Mouse (Mus musculus): ENCODE results near the gene Fam189a1.

The Fam189a1 gene

DNA sequence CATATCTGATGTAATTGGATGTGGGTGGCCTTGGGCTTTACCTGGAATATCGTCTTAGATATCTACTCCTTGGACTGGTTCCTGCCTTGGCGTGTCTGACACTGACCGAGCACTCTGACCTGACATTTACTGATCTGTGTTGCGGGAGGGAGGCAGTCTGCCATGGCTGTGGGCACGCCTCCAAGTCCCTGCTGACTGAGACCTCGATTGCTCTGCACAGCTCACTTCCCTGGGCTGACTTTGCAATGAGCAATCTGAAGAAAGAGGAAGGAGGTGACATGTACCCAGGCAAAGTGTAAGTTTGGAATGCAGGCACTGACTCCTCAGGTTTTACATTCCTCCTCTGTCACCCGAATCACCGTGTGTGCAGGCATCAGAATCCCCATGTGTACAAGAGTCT, 364.3 kb downstream of the Fam189a1 start:
- DNase-seq, result no peak

DNA sequence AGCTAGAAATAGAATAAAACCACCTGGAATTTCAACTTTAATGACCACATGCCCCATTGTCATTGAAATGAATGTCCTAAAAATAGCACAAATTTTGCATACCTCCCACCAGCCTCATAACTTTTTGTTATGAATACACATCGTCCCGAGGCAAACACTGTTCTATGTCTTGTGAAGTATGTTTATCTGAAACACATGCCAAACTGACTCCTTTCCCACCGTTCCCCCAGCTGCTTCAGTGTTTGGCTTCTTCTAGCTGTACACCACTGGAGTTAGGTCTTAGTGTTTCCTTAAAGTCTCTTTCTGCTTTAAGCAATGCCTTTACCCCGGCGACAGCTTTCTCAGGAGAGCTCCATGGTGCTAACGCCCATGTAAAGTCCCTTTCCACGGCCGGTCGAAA, 365.2 kb downstream of the Fam189a1 start:
- no peak for DNase-seq

DNA sequence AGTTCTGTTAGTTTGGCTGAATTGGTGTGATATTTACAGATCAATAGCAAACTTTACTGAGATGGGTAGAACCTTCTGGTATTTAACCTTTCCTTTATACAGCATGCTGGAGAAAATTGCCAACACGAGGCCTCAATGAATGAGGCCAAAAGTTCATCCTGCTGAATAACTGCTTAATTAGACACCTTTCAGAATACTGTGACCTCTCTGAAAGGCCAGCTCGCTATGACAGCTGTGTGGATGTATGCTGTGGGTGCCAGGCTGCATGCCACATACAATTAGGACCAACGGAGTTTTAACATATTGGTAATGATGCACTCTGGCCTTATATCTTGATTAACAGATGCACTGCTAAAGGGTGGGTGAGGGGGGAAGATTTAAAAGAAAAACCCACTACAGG, 371.3 kb downstream of the Fam189a1 start:
- no peak for DNase-seq

DNA sequence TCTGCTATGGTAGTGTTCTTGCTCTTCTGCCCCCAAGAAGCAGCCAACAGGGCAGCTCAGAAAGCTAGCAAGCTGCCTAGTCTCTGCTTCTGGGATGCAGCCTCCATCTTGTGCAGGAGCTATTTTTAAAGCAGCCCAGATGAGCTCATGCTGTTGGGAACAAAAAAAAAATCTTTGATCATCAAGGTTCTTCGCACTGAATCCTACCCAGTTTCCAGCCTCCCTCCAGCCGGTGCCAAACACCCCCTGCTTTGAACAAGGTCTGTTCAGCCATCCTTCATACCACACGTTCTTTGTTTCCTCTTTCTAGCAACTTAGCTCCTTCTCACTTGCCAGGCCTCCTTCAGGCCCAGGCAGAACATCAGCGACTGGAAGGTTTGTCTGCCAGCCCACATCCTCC, 376.9 kb downstream of the Fam189a1 start:
- no peak for DNase-seq

DNA sequence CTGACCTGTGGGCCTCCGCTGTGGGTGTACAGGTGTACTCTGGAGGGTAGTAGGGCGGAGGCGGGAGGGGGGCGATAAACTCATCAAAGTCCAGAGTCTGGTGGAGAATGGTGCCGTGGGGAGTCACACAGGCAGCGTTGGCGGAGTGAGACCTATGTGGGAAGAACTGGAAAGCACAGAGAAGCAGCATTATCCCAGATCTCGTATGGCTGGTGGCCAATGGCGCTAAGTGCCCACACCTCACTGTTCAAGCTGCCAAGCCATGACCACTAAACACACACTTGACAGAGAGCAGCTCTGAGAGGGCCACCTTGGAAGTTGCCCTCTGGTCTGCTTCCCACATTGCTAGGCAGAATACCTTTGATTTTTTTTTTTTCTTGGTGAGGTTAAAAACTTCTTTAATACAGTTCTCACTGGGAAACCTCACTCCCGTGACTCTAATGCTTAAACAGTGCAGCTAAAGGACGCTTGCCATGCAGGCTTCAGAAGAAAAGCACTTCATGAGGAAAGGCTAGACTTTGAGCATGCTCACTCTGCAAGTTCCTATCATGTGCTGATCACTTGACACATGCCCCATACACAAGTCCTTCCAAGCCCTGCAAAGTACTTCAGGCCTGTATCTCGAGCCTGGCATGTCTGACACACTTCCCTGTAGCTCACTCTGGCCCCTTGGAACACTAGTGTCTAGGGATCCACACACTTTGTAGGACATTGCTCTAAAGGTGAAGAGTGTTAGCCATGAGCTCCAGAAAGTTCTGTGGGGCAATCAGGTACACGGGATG, 379.5 kb downstream of the Fam189a1 start:
- no peak for DNase-seq

DNA sequence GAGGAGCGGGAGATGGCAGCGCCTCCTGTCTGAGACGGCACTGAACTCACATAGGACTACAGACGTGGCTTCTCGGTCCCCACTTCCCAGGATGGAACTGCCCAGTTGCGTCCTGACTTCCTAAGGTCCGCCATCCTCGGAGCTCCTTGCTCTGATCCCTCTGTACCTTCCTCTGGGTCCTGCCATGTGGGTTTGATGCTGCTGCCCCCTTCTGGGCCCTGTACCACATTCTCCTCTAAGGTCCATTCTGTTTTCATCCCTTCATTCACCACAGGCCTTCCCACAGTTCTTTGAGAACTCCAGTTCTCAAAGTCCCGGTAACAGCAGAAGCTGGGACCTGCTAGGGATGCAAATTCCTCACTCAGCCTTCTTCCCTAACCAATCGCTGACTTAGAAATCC, 382.9 kb downstream of the Fam189a1 start:
- DNase-seq, result no peak

DNA sequence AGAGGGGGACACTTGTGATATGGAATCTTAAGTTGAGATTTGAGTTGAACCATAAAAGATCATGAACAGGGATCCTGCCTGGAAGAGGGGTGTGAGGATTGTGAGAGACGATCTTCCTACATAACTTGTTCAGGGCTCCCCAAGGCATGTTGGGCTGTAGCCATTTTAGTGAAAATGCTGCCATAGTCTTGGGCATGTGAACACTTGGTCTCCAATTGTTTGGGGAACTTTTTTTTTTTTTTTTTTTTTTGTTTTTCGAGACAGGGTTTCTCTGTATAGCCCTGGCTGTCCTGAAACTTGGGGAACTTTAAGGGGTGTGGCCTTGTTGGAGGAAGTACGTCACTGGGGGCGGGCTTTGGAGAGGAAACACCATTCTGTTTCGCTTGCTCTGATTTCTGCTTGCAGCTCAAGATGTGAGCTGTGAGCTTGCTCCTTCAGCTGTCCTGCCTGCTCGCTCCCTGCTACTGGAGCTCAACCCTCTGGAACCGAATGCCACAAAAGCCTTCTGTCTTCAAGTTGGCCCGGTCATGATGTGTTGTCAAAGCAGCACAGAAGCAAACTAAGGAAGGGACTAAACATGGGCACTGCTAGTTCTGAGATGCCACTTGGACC, 385.5 kb downstream of the Fam189a1 start:
- DNase-seq, result no peak

DNA sequence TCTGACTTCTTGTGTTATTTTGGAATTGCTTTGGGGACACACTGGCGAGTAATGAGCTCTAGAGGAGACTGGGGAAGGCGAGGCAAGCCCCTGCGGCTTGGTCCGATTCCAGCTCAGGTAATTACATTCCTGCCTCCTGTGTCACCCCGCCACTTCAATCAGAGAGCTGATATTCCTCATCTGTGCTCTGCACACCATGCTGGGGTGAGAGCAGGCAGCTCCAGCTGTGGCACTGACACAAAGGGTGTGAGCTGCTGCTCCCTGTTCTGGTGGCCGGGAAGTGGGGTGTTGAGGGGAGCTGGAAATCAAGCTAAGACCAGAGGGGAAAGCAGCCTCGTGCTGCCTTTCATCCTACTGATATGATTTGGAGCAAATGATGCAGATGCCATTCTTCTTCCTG, 386.6 kb downstream of the Fam189a1 start:
- no peak for DNase-seq

DNA sequence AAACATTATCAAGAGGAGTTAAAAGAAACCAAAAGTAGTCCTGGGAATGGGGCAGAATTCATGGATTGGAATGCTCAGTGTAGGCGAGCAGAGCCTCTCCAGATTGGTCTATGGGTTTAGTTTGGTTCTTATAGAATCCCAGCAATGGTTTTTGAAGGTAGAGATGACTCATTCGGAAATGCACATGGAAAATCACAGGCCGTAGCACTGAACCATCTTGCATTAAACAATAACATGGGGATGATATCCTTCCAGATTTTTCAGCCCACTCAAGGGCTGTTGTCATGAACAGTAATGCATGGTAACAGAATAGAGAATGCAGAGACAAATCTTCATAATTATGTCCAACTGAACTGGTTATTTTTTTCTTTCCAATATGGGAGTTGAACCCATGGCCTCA, 390.8 kb downstream of the Fam189a1 start:
- DNase-seq, result no peak

DNA sequence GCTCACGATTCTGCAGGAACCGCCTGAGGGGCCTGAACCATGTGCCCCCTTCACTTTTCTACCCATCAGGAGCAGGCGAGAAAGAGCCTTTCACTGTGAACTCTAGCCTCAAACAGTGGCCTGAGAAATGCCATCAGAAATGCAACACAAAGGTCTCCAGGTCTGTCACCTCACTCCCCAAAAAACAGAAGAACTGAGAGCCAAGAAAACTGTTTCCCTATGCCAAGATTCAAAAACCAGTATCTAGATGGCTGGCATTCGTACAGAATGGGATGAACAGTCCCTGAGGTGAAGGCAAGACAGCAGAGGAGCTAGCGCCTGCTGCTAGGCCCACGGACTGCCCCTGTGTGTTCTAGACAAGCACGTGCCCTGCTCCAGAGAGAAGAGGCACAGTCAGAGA, 401.2 kb downstream of the Fam189a1 start:
- DNase-seq, result no peak

DNA sequence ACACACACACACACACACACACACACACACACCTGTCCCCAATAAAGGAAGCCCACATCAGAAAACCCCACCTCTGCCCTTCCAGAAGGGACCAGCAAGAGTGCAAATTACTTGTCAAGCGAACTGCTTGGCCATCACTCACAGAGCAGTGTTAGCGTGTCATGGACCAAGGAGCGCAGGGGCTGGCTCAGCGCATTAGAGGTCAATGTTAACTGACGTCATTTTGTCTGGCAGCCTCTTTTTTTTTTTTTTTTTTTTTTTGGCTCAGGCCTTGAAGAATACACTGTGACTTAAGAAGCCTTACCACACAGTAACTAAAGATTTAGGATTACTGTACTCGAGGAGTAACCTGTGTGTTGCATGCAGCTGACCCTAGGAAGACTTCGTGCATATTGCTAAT, 402.2 kb downstream of the Fam189a1 start:
- peak; percentile 36 for DNase-seq

DNA sequence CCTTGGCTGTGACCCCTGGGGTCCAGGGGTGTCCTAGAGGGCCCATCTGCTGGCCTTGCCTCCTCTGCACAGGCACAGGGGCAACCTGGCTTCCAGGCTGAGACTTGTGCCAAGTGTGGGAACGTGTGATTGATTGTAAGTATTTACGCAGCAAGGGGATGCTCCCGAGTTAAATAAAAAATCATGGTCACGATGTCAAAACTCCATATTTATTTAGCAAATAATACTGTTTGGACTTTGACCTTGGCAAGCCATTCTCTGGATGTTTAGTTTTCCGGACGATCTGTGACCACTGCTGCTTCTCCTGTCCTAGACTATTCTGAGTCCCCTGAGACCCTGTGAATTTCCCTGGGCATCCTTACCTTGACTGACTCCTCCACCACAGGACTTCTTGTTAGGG, 402.7 kb downstream of the Fam189a1 start:
- no peak for DNase-seq

DNA sequence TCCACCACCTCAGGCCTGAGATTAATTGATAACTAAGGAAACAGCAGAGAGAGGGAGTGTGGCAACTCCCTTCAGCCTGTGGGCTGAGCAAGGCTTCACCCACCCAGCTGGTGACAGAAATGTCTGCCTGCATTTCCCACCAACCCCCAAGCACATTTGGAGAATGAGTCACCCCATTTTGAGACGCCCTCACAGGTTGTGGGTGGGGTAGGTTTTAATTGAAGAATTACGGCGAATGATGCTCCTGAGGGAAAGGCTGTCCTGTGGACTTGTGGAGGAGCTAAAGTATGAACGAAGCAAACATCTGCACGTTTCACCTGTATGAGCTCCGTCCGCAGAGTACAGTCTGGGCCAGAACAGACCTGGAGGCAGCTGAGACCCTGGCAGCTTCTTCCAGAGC, 404.2 kb downstream of the Fam189a1 start:
- no peak for DNase-seq

DNA sequence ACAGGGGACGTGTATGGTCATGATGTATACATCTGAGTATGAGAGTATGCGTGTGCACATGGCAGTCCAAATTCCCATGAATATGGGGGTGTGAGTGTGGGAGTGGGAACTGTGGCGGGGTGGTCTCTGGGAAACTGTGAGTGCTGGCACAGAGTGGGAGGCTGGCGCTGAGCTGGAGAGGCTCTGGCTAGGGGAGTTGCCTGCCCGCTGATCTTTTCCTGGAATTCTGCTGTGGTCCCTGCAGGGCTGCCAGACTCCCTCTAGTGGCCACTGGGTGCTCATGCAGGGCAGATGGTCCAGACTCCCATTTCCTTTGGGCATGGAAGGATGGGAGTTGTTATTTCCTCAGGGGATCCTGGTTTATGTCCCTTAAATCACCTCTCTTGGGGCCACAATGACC, 404.9 kb downstream of the Fam189a1 start:
- DNase-seq, result peak; percentile 14

DNA sequence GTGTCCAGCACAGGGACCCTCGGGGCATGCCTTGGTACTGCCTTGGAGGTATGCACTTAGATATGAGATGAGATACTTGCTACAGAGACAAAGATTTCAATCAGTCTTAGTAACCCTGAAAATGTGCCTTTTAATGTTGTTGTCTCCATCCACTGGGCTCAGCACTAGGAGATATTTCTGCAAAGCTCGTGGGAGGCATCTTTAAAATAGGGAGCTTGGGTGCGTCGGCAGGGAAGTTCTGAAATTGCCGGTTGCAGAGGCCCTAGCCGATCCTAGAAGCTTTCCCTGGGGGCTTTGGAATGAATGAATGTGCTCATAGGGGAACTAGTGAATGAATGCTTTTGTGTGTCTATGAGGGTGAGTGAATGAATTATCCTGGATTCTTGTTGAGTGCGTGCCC, 412.8 kb downstream of the Fam189a1 start:
- no peak for DNase-seq

DNA sequence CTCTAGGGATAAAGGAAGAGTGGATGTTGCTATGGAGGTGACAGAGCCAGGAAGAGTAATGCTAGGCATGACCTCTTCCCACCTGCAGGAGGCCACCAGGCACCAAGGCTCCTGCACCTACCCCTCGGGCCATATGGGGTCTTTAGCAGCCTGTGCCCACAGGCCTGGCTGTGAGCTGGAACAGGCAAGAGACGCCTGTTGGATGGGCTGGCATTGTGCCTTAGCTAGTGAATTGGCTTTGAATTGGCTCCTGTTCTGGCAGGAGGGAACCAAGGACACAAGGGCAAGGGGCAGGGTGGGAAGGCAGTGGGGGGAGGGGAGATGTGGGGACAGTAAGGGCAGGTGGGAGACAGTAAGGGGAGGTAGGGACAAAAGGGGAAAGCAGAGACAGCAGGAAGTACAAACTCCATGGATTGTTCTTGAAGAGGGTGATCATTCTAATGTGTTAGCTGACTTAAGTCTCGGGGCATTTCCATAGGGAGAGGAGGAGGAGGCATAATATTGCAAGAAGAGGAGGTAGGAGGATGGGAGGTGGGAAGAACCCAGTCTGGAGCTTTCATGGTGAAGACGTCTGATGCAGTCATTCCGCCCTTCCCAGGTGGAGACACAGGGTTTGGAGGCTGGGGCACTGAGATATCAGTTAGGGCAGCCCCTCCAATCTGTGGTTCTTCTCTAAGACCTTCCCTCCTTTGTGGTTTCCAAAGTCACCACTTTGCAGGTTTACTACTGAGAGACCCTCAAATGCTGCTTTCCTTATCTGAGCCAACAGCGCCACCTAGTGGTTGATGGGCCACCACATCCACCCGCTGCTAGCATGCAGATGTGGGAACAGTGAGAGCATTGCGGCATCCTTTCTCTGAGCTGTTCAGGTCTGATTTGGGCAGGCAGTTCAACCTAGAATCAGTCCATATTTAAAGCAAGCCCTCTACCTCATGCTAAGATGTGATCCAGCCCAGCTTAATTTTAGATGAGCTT, 414.8 kb downstream of the Fam189a1 start:
- peak; percentile 17 for DNase-seq

DNA sequence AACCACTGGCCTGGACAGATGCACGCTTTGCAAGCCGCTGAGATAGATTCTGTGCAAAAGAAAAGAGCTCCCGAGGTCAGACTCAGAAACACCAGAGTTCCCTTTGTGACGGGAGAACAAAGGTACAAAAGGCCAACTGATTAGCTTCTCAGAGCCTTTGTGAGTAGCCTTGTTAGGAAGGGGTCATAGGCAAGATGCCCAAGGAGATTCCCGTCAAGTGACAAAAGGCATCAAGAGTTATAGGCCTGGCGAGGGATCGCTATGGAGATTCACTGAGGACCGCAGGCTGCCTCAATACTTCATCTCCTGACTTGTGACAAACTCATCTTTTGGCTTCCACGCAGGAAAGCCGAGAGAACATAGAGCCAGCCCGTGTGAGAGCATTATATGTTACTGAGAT, 417.2 kb downstream of the Fam189a1 start:
- DNase-seq, result no peak

DNA sequence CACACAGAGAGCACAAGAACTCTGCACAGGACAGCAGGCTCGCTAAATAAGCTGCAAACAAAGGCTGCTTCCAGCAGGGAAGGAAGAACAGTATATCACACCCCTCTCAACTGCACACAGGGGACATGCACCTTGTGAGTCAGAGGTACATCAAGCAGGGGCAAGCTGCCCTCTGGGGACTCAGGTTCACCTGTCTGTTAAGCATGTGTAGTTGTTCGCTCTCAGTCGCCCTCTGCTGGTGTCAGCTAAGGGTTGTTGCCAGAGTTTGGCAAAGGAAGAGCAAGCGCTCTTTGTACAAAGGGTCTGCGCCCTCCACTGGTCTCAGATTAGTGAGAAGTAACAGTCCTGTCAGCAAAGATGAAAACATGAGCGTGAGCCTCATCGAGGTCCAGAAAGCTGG, 426.6 kb downstream of the Fam189a1 start:
- peak; percentile 38 for DNase-seq

DNA sequence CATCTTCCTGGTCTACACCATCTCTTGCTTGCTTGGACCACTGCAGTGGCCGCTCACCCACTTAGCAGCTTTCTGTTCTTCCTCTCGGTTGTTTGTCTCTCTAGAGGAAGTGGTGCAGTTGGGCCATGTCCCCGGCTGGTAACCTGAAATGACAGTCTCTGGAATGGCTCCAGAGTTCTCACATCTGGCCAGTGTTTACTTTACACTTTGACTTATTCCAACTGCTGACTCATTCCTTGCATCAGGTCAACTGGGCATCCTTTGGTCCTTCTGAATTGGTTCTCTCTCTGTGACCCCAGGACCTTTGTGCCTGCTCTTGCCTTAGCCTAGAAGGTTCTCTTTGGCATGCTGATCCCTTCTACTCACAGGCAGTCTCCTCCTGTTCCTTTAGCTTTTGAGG, 427.6 kb downstream of the Fam189a1 start:
- no peak for DNase-seq

DNA sequence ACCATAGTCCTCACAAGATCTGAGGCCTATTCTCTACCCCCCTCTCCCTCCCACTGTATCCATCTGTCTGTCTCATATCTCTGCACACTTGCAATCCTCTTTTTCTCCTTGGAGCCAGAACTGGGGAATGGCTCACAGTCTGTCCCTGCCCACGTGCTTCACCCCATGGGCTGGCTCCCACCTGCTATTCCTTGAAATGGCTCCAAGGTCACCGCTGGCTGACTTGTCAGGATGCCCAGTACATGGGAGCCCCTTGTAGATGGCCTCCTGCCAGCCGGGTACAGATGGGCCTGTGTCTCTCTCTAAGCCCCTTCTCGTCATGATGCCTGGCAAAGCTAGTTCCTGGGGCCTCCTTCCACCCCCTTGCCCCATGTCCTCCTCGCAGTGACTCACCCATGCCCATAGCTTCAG, 428.2 kb downstream of the Fam189a1 start:
- no peak for DNase-seq

DNA sequence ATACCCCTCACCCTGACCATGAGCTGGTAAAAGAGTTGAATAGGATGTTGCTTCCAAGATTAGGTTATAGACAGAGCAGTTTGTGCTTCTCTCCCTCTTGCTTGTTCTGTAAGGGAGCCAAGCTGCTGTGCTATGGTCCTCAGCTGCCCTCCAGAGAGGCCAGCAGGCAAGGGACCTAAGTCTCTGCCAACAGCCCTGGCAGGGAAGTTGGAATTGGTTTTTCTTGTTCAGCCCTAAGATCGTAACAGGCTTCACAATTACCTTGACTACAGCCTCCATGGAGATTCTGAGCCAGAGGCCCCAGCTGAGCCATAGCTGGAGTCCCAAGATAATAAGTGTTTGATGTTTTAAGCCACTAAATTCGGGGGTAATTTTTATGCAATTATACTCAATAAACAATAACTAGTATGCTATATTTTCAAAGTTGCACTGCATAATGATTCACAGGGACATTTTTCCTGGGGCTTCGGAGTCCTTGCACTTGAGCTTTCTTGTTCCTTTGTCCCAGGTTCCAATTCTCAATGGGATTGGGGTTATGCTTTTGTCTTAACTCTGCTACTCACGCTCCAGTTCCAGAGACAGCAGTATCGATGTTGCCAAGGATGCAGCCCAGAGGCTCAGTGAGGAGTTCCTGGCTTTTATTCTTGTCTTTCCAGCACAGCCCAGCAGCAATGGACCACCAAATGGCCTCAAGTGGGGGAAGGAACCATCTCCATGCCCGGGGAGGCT, 430.2 kb downstream of the Fam189a1 start:
- DNase-seq, result no peak

DNA sequence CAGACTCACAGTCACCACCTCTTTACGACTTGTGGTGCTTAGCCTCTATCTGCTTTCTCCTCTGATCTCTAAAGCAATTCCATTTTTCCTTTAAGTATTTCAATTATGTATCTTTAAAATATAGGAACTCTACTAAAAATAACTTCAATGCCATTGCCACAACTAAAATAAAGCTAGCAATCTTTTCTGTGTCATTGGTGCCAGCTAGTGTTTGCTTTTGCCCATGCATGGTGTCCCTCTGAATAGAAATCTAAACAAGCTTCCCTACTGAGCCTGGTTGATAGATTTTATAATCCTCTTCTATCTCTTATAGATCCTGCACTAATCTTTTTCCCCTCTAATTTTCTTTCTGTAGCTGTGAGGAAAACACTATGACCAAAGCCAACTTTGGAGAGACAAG, 432.0 kb downstream of the Fam189a1 start:
- no peak for DNase-seq

DNA sequence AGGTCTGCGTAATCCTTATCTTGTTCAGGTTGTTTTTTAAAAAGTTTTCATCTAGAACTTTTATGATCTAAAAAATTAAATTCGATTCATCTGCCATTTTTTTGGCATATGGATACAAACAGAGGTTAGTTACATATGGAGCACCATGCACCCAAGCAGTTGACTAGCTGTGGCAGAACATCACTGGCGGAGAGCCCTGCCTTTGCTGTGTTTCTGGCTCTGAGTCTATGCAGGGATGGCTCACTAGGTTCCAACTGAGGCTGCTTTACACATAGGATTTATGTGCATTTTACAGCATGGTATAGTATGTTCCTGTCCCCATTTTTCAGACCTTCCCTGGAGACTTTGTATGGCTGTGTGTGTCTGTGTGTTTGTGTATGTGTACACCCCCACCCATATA, 433.1 kb downstream of the Fam189a1 start:
- no peak for DNase-seq
